Mouse (Mus musculus) heart, adult 2 months (tissue): ENCODE measurements around the gene Gm973. TPM values are rescaled to one million over a fixed set of nuclear protein-coding genes. Genes with fewer than 3 reads are reported as not detected.

Experiments
- DNase-seq, 2 experiments: peaks; one replicate each; pipeline ENCODE4 v3.0.0; 2021
- H3K27ac ChIP-seq: fragments of 200-600 bp; 2 replicates; pipeline ENCODE4 v1.8.1; 2022
- H3K27me3 ChIP-seq: fragments of 200-500 bp; 2 replicates; pipeline ENCODE4 v1.6.1; 2012; ENCODE audit warnings: mild to moderate bottlenecking, low read length, inconsistent platforms, mixed read lengths; ENCODE audit not compliant: control insufficient read depth, insufficient read depth
- H3K36me3 ChIP-seq: fragments of 200-500 bp; 2 replicates; pipeline ENCODE4 v1.6.1; 2012; ENCODE audit warnings: low read length, inconsistent platforms; ENCODE audit not compliant: control insufficient read depth, insufficient read depth
- H3K4me1 ChIP-seq: fragments of 200-500 bp; 2 replicates; pipeline ENCODE4 v1.6.1; 2011; ENCODE audit warnings: low read length; ENCODE audit not compliant: control insufficient read depth, insufficient read depth
- H3K4me3 ChIP-seq: fragments of 200-600 bp; 2 replicates; pipeline ENCODE4 v1.8.1; 2022
- H3K79me2 ChIP-seq: fragments of 200-500 bp; replicated peaks from 2 replicates; pipeline ENCODE4 v1.6.1; 2012; ENCODE audit warnings: mild to moderate bottlenecking, inconsistent platforms, low read length, moderate library complexity, mixed read lengths; ENCODE audit not compliant: control insufficient read depth, insufficient read depth
- H3K9ac ChIP-seq: fragments of 200-500 bp; 2 replicates; pipeline ENCODE4 v1.6.1; 2012; ENCODE audit warnings: low read depth, mild to moderate bottlenecking, control low read depth, inconsistent platforms, low read length, mixed read lengths
- CTCF ChIP-seq: fragments of 200-600 bp; IDR thresholded peaks from 2 replicates; pipeline ENCODE4 v1.8.1; 2022; ENCODE audit warnings: antibody characterized with exemption, mild to moderate bottlenecking, moderate library complexity
- EP300 ChIP-seq: fragments of 200-500 bp; IDR thresholded peaks from 2 replicates; pipeline ENCODE4 v1.6.1; 2011; ENCODE audit warnings: low read depth, low read length, control low read depth; ENCODE audit not compliant: insufficient read depth
- POLR2A ChIP-seq: fragments of 200-500 bp; IDR thresholded peaks from 2 replicates; pipeline ENCODE4 v1.6.1; 2011; ENCODE audit warnings: mild to moderate bottlenecking, low read depth, low read length, control low read depth; ENCODE audit not compliant: insufficient read depth
- WGBS: fragments of 180-500 bp; shearing (Covaris S2); methylation state at CpG from one replicate; pipeline ENCODE4 v1.1.7; 2018; 5-methylcytosine and 5-hydroxymethylcytosine counted together
- intact Hi-C: fragments of 180-260 bp; cut with DNase I; formaldehyde crosslinking; loops from one replicate; pipeline ENCODE4 v1.15.1; 2025
- polyA plus RNA-seq: library from polyadenylated mRNA; depleted of rRNA; stranded (reverse); fragments of >200 nt; gene quantifications from 2 replicates; pipeline ENCODE4 v1.2.3, GENCODE M21; 2012
- total RNA-seq, 2 experiments: library from RNA; stranded (reverse); gene quantifications; 2 replicates each; pipeline ENCODE4 v1.2.3; 2021

Gm973 gene
- total and polyA plus RNA-seq, 3 experiments, result 0.30 to 0.45 TPM; not detected in 1

DNA sequence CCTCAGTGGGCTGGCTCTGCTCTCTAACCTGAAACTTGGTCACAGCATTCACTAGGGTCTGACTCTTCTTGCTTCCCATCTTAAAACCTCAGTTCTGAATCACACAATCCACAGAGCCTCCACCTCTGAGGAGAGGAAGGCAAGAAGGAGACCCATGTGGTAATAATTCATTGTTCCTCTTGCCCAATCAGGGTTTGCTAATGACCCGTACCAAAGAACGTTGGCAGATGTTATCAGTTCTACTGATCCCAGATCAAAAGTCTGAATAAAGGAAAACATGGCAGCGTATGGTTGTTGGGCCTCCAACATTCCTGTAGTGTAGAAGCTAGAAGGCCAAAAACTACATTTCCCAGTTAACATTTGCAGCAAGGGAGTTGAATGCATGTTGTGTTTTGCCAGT, 55.4 kb downstream of the Gm973 start:
- DNase-seq, result no peak
- Histone ChIP-seq H3K9ac (no peak overlapping the region), H3K79me2 (no peaks in the 10 kb centered on the region), H3K4me3 (no peak overlapping the region), H3K4me1 (no peaks in the 10 kb centered on the region), H3K27me3 (no peaks in the 10 kb centered on the region), H3K27ac (no peak overlapping the region), H3K36me3 (no peaks in the 10 kb centered on the region)
- no peak for TF ChIP-seq CTCF
- 82% methylated on average over 3 of the region's 3 CpGs for WGBS
- intact Hi-C loops, result no loop called here

DNA sequence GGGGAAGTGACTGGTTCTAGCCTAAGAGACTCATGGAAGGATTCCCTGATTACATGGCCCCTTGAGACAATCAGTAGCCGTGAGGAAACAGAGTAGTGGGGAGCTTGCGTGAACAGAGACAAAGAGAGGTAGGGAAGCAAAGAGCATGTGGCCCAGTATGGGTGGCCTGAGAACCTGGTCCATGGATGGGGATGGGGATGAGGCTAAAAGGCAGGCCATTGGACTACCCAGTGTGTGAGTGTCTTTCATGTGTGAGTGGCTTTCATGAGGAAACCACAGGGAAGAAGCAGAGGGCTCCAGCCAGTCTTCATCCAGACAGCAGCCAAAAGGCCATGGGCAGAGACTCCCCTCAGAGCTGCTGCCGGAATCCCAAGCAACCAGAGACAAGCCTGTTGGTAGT, 57.8 kb downstream of the Gm973 start:
- no peak overlapping the region for H3K9ac ChIP-seq
- no peaks in the 10 kb centered on the region for H3K4me1 ChIP-seq
- H3K36me3 ChIP-seq, result no peaks in the 10 kb centered on the region
- no peak for TF ChIP-seq CTCF
- TF ChIP-seq EP300, result no peak
- no peak for TF ChIP-seq POLR2A
- no peak overlapping the region for H3K4me3 ChIP-seq
- H3K79me2 ChIP-seq, result no peaks in the 10 kb centered on the region
- WGBS, result 72% methylated on average over 3 of the region's 3 CpGs
- no peak for DNase-seq
- H3K27me3 ChIP-seq, result no peaks in the 10 kb centered on the region
- intact Hi-C loops, result no loop called here
- no peak overlapping the region for H3K27ac ChIP-seq

DNA sequence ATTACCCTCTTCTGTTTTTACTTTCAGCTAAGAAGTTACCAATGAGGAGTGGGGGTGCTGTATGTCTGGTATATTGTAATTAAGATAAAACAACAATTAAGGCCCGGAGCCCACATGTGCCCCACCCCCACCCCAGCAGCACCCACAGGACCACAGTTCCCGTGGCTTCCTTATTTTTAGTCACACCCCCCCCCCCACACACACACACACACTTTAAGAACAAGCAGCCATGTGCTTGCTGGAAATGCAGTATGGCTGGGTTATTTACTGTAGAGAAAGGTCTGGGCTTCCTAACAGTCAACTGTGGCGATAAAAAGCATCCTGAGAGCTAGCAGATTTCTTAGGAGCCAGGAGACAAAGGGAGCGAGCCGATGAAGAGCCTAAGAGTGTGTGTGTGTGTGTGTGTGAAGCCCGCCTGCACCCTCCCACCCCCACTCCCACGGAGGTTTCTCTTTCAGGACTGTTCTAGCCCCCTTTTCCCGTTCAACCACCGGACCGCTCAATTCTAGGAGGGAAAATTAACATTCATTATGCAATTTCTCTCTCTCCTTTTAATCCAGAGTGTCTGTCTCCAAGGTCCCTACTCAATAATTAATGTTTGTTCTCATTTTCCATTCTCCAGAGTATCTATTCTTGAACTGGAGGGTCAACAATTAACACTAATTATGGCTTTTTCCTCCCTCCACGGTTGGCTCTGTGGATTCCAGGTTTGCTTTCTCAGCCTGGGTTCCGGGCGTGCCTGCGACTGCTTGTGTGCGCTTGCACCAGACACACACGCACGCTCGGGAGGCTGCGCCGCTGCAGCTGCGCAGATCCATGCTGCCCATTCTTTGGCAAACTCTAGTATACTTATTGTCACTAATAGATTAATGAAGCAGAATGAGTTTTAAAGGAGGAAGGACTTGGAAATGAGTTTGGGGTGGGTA, 58.5 kb downstream of the Gm973 start:
- 52% methylated on average over 21 of the region's 21 CpGs for WGBS
- no peaks in the 10 kb centered on the region for H3K79me2 ChIP-seq
- TF ChIP-seq POLR2A (no peak), CTCF (no peak), EP300 (no peak)
- no peak overlapping the region for H3K9ac ChIP-seq
- no peak for DNase-seq
- H3K36me3 ChIP-seq, result no peaks in the 10 kb centered on the region
- no peaks in the 10 kb centered on the region for H3K27me3 ChIP-seq
- intact Hi-C loops, result no loop called here
- H3K4me3 ChIP-seq, result no peak overlapping the region
- H3K4me1 ChIP-seq, result no peaks in the 10 kb centered on the region
- no peak overlapping the region for H3K27ac ChIP-seq

DNA sequence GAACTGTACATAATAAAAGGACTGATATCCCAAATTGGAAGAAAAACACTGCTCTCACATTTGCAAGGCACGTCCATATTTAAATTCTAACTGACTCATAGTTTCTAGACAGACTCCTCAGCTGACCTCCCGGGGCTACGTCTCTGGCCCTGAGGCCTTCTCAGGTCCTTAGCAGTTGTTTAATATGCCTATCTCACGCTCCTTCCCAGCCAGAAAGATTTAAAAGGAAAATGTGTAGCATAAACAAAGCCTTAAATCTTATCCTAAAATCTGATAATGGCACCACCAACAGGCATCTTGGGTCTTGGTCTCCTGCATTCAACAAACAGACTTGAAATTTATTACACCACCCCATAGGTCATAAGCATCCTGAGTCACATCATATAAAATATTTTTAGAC, 62.7 kb downstream of the Gm973 start:
- Histone ChIP-seq H3K9ac (no peak overlapping the region), H3K4me1 (no peaks in the 10 kb centered on the region), H3K4me3 (no peak overlapping the region), H3K79me2 (no peaks in the 10 kb centered on the region), H3K27ac (no peak overlapping the region), H3K27me3 (0 out of 2 replicates have a peak, but pooled peaks cover 2% of the 10 kb centered on the region), H3K36me3 (no peaks in the 10 kb centered on the region)
- no peak for DNase-seq
- TF ChIP-seq POLR2A, result no peak
- no peak for TF ChIP-seq CTCF
- TF ChIP-seq EP300, result no peak
- intact Hi-C loops, result no loop called here
- 80% methylated on average over 4 of the region's 4 CpGs for WGBS

DNA sequence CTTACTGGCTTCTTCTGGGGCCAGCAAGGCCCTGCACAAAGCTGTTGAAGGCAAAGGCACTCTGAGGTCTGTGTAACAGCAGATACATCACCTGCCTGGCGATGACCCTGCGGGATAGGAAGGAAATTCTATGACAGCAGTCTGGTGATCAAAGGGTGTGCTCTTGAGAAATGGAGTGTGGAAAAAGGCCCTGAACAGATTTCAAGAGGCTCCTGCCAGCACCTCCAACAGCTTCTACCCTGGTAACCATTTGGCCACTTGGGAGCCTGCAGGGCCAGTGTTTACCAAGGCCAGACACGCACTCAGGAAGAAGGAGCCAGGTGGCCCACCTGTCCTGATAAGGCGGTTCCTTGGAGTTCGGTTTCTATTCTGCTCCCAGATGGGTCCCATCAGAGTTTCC, 63.3 kb downstream of the Gm973 start:
- 55% methylated on average over 5 of the region's 5 CpGs for WGBS
- Histone ChIP-seq H3K79me2 (no peaks in the 10 kb centered on the region), H3K4me3 (no peak overlapping the region), H3K36me3 (no peaks in the 10 kb centered on the region), H3K27me3 (0 out of 2 replicates have a peak, but pooled peaks cover 2% of the 10 kb centered on the region), H3K4me1 (no peaks in the 10 kb centered on the region), H3K9ac (no peak overlapping the region), H3K27ac (no peak overlapping the region)
- intact Hi-C loops, result no loop called here
- TF ChIP-seq POLR2A, result no peak
- no peak for TF ChIP-seq EP300
- no peak for TF ChIP-seq CTCF
- DNase-seq, result no peak

DNA sequence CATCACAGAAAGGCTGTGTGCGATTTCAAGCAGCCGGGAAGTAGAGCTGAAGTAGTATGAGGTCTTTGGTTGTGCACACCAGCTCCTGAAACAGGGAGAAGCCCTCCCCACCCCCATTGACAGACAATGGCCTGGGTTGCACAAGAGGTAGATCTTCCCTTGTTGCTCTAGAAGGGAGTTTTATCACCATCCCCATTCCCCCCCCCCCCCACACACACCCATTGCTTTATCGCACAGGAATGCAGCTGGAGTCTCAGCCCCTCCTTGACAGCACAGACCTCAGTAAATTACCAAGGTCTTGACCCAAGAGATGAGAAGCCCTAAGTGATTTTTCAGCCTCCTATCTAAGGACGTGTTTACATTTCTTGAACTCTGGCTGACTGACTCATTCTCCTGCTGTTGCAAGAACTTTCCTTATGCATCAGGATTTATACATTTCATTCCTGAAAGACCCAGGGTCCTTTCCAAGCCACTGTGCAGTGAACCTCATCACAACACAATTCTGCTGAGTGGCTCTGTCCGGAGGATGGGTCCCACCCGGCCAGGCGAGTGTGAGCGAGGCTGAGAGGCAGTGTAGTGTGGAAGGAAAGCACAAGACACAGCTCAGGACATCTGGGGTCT, 64.2 kb downstream of the Gm973 start:
- WGBS, result 33% methylated on average over 8 of the region's 8 CpGs
- H3K27me3 ChIP-seq, result 0 out of 2 replicates have a peak, but pooled peaks cover 2% of the 10 kb centered on the region
- intact Hi-C loops, result loop anchor here (10.0 kb wide), 1 partner anchor 335 kb away; no protein-coding TSS in a partner anchor
- TF ChIP-seq EP300 (no peak), CTCF (no peak), POLR2A (no peak)
- no peak overlapping the region for H3K4me3 ChIP-seq
- H3K4me1 ChIP-seq, result no peaks in the 10 kb centered on the region
- no peak overlapping the region for H3K27ac ChIP-seq
- H3K36me3 ChIP-seq, result no peaks in the 10 kb centered on the region
- no peaks in the 10 kb centered on the region for H3K79me2 ChIP-seq
- no peak for DNase-seq
- no peak overlapping the region for H3K9ac ChIP-seq
